Mouse (Mus musculus) liver, adult 2 months (tissue): ENCODE data around the gene B3gat3. TPM values are rescaled to one million over a fixed set of nuclear protein-coding genes. Genes with fewer than 3 reads are reported as not detected.
A peak's percentile ranks its signal among the peaks of the same experiment; 100 is the strongest.

ENCODE experiments used
- DNase-seq: peaks from one replicate; pipeline ENCODE4 v3.0.0-alpha.2; 2011; ENCODE audit warnings: low read depth, low spot score; ENCODE audit errors: extremely low read depth
- H3K27ac ChIP-seq: fragments of 200-500 bp; replicated peaks from 2 replicates; pipeline ENCODE4 v1.5.1; 2012; ENCODE audit warnings: low read depth, mild to moderate bottlenecking, control low read depth, inconsistent platforms, low read length; ENCODE audit not compliant: insufficient read depth
- H3K27me3 ChIP-seq: fragments of 200-500 bp; 2 replicates; pipeline ENCODE4 v1.6.1; 2012; ENCODE audit warnings: mild to moderate bottlenecking, moderate library complexity, low read length, inconsistent platforms; ENCODE audit not compliant: control insufficient read depth, insufficient read depth
- H3K36me3 ChIP-seq: fragments of 200-500 bp; 2 replicates; pipeline ENCODE4 v1.6.1; 2012; ENCODE audit warnings: low read length, inconsistent platforms; ENCODE audit not compliant: control insufficient read depth, insufficient read depth
- H3K4me1 ChIP-seq: fragments of 200-500 bp; 2 replicates; pipeline ENCODE4 v1.6.1; 2011; ENCODE audit warnings: low read length; ENCODE audit not compliant: control insufficient read depth, insufficient read depth
- H3K4me3 ChIP-seq: fragments of 200-500 bp; 2 replicates; pipeline ENCODE4 v1.5.1; 2011; ENCODE audit warnings: low read depth, mild to moderate bottlenecking, control low read depth, low read length, moderate library complexity; ENCODE audit not compliant: insufficient read depth
- H3K79me2 ChIP-seq: fragments of 200-500 bp; 2 replicates; pipeline ENCODE4 v1.6.1; 2012; ENCODE audit warnings: inconsistent platforms, mild to moderate bottlenecking, low read length, moderate library complexity; ENCODE audit not compliant: control insufficient read depth, insufficient read depth
- H3K9ac ChIP-seq: fragments of 200-500 bp; 2 replicates; pipeline ENCODE4 v1.6.1; 2012; ENCODE audit warnings: low read depth, mild to moderate bottlenecking, control low read depth, inconsistent platforms, low read length
- CTCF ChIP-seq: fragments of 200-500 bp; IDR thresholded peaks from 2 replicates; pipeline ENCODE4 v1.5.1; 2011; ENCODE audit warnings: low read depth, low read length, control low read depth
- POLR2A ChIP-seq: fragments of 200-500 bp; IDR thresholded peaks from 2 replicates; pipeline ENCODE4 v1.6.1; 2011; ENCODE audit warnings: low read length, control low read depth; ENCODE audit not compliant: insufficient read depth; ENCODE audit errors: extremely low read depth
- WGBS: fragments of 180-500 bp; shearing (Covaris S2); methylation state at CpG from one replicate; pipeline ENCODE4 v1.1.7; 2018; 5-methylcytosine and 5-hydroxymethylcytosine counted together
- polyA plus RNA-seq: library from polyadenylated mRNA; depleted of rRNA; stranded (reverse); fragments of >200 nt; gene quantifications from 2 replicates; pipeline ENCODE4 v1.2.3, GENCODE M21; 2012
- total RNA-seq: library from RNA; depleted of rRNA; stranded (reverse); fragments of >200 nt; gene quantifications from 2 replicates; pipeline ENCODE4 v1.2.3, GENCODE M21; 2014

The B3gat3 gene
- total and polyA plus RNA-seq, 2 experiments, result 16.8 to 88.7 TPM

DNA sequence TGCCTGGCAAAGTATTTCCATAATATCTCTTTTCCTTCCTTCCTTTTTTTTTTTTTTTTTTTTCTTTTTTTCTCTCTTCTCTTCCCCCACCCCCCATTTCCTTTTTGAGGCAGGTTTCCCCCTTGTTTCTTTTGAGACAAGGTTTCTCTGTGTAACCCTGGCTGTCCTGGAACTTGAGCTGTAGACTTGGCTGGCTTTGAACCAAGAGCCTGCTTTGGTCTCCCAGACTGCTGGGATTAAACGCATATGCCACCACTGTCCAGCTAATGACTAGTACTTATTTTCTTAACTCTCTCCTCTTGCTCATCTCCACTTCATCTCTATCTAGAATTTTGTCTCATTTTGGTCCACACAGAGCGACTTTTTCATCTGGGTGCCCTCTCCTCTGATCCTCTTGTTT is 22.9 kb downstream of the B3gat3 start:
- peaks cover 4% of the 10 kb centered on the region; the same call in 1 of the 2 replicates for H3K79me2 ChIP-seq
- peaks cover 26% of the 10 kb centered on the region for H3K36me3 ChIP-seq
- no peak for DNase-seq
- no peak overlapping the region for H3K27ac ChIP-seq
- peak overlapping the region; percentile 89; the same call in 1 of the 2 replicates for H3K9ac ChIP-seq
- H3K4me1 ChIP-seq, result peaks cover 14% of the 10 kb centered on the region
- TF ChIP-seq POLR2A (no peak), CTCF (no peak)
- H3K4me3 ChIP-seq, result peak overlapping the region; percentile 30; the same call in 1 of the 2 replicates
- 45% methylated on average over 2 of the region's 2 CpGs for WGBS
- no peaks in the 10 kb centered on the region for H3K27me3 ChIP-seq

- H3K4me1 ChIP-seq, result peaks cover 14% of the 10 kb centered on the region
- H3K27ac ChIP-seq, result no peak overlapping the region
- 63% methylated on average over 5 of the region's 5 CpGs for WGBS
Observed at GRCm38 (mm10) chr19:8944062-8944461, 23.9 kb downstream of the B3gat3 start.

DNA sequence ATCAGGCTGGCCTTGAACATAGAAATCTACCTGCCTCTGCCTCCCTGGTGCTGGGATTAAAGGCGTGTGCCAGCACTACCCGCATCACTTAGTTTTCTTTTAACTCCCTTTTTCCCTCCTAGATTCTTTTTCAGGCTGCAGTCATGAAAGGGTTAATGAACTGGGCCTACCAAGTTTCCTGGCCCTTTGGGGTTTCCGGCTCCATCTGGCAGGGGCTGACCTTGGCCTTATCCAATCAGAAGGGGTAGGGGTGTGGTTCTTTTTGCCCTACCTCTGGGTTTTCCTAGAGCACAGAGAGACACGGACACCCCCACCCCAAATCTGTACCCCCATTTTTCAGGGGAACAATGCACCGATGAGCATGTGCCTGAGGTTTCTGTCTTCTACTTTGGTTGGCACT is 24.6 kb downstream of the B3gat3 start:
- H3K27ac ChIP-seq, result no peak overlapping the region
- 37% methylated on average over 5 of the region's 5 CpGs for WGBS
- H3K9ac ChIP-seq, result no peak overlapping the region
- TF ChIP-seq POLR2A (no peak), CTCF (no peak)
- peak; percentile 42 for DNase-seq
- H3K4me1 ChIP-seq, result peaks cover 14% of the 10 kb centered on the region
- H3K36me3 ChIP-seq, result peaks cover 36% of the 10 kb centered on the region
- H3K27me3 ChIP-seq, result no peaks in the 10 kb centered on the region
- peaks cover 4% of the 10 kb centered on the region; the same call in 1 of the 2 replicates for H3K79me2 ChIP-seq
- no peak overlapping the region for H3K4me3 ChIP-seq

More at GRCm38 (mm10) chr19:8944062-8944461, 23.9 kb downstream of the B3gat3 start:
- H3K4me3 ChIP-seq, result no peak overlapping the region
- DNase-seq, result no peak
- no peaks in the 10 kb centered on the region for H3K27me3 ChIP-seq
- peaks cover 4% of the 10 kb centered on the region; the same call in 1 of the 2 replicates for H3K79me2 ChIP-seq
- H3K36me3 ChIP-seq, result peaks cover 34% of the 10 kb centered on the region
- no peak overlapping the region for H3K9ac ChIP-seq
- TF ChIP-seq CTCF, result no peak

DNA sequence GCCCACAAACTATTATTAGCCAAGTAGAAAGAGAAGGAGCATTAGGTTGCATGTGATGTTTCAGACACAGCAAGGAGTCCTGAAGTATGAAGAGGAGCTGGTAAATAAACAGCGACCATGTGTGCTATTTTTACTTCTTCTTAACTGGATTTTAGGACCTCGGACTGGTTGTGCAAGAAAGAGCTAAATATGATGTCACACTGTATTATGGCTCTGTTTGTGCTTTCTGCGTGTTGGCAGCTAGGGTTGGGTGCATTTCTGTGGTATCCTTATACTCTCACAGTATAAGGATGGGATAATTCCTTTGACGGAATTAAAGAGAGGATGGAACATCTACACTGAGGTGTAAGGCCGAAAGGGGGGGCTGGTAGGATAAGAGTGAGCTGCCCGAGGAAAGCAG is 25.1 kb downstream of the B3gat3 start:
- no peak for TF ChIP-seq CTCF
- no peak for TF ChIP-seq POLR2A
- Histone ChIP-seq H3K36me3 (peaks cover 37% of the 10 kb centered on the region), H3K27ac (no peak overlapping the region), H3K4me3 (no peak overlapping the region), H3K27me3 (no peaks in the 10 kb centered on the region), H3K79me2 (peaks cover 4% of the 10 kb centered on the region; the same call in 1 of the 2 replicates), H3K9ac (no peak overlapping the region), H3K4me1 (peaks cover 14% of the 10 kb centered on the region)
- WGBS, result 46% methylated on average over 6 of the region's 6 CpGs
- peak; percentile 39 for DNase-seq

GRCm38 (mm10) chr19:8946929-8947328 is 26.8 kb downstream of the B3gat3 start:
- no peak for DNase-seq
- Histone ChIP-seq H3K79me2 (peaks cover 4% of the 10 kb centered on the region; the same call in 1 of the 2 replicates), H3K9ac (no peak overlapping the region), H3K27ac (no peak overlapping the region), H3K27me3 (no peaks in the 10 kb centered on the region), H3K4me1 (peaks cover 12% of the 10 kb centered on the region), H3K36me3 (peaks cover 49% of the 10 kb centered on the region), H3K4me3 (no peak overlapping the region)
- WGBS, result 94% methylated on average over 7 of the region's 7 CpGs
- TF ChIP-seq POLR2A, result no peak
- TF ChIP-seq CTCF, result no peak

DNA sequence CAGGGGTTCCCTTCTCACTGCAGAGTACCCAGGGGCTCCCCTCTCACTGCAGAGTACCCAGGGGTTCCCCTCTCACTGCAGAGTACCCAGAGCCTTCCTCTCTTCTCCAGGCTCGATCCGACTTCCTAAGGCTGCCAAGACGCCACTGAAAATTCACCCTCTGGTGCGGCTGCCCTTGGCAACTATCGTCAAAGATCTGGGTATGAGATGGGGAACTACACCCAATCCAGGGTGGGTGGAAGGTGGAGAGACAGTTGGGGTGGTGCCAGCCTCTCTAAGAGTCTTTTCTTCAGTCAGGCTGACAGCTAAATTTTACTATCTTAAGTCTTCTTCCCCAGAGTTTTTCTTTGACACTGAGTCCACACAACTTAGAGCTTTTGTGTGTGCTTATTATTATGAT is 30.0 kb downstream of the B3gat3 start:
- 92% methylated on average over 5 of the region's 5 CpGs for WGBS
- Histone ChIP-seq H3K79me2 (peaks cover 6% of the 10 kb centered on the region; the same call in 1 of the 2 replicates), H3K4me3 (no peak overlapping the region), H3K4me1 (peaks cover 3% of the 10 kb centered on the region), H3K27ac (no peak overlapping the region), H3K27me3 (no peaks in the 10 kb centered on the region), H3K36me3 (peaks cover 48% of the 10 kb centered on the region), H3K9ac (no peak overlapping the region)
- DNase-seq, result no peak
- TF ChIP-seq POLR2A, result no peak
- no peak for TF ChIP-seq CTCF
